Mouse (Mus musculus): ENCODE measurements around the gene Olfr1359. TPM values are rescaled to one million over a fixed set of nuclear protein-coding genes. Genes with fewer than 3 reads are reported as not detected.
"Not testable (repeated sequence)": the region's sequence is repeated elsewhere in the genome, so short reads cannot be mapped to it uniquely, and the experiment has no call there.

The Olfr1359 gene
- not detected in 2 replicates for polyA plus RNA-seq (2015; fragmentation: Nextera tagmentation; extraction: Ambion mirVana)

DNA sequence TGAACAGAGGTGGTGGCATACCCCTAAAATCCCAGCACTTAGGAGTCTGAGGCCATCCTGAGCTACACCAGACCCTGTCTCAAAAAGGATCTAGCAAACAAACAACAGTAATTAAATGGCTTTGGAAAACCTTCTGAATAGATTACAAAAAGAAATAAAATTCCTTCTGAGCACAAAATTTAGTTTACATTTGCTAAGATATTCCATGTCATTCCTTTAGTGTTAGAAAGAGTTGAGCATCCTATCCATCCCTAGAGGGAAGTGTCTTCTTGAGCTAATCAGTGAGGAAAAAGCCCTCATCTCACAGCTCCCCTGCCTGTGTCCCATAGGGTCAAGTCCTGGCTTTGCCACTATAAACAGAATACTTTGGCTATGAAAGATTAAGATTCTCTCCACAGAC, at the start of gene Olfr1359:
Gene Olfr1359 (plus strand): TSS at position 301 of the 400 bp plus-strand sequence.
- no peak for ATAC-seq (ENCODE audit: insufficient number of reproducible peaks, insufficient read depth, low FRiP score, low TSS enrichment, low read depth)
- H3K36me3 ChIP-seq = no peaks in the 10 kb centered on the region
- H3K27ac ChIP-seq = no peak within 1 kb of the TSS
- no peak within 1 kb of the TSS for H3K4me3 ChIP-seq
- no peaks in the 10 kb centered on the region for H3K27me3 ChIP-seq
- H3K4me1 ChIP-seq = no peaks in the 10 kb centered on the region
- no peak within 1 kb of the TSS for H3K9ac ChIP-seq
- no peaks in the 10 kb centered on the region for H3K9me3 ChIP-seq
- H3K4me2 ChIP-seq = no peak within 1 kb of the TSS

DNA sequence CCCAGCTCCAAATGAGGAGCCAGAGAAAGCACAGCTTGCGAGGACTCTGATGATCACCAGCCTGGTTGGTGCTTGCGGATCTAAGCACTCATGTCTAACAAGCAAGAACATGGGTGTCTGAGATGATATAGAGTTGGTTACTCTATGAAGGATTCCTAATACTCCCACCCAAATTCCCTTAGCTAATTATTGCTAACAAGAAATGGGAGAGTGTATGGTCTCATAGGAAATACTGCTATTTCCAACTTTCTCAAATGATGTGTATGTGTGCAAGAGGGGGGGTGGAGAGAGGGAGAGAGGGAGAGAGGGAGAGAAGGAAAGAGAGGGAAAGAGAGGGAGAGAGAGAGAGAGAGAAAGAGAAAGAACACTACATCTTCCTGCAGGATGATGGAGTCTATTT, 34.6 kb upstream of the Olfr1359 start, which contains the start of gene Olfr1361:
Gene Olfr1361 (minus strand): TSS at position 101 of the 400 bp plus-strand sequence.
- ATAC-seq (ENCODE audit: insufficient number of reproducible peaks, insufficient read depth, low FRiP score, low TSS enrichment, low read depth) = no peak
- Histone ChIP-seq H3K27me3 (no peaks in the 10 kb centered on the region), H3K36me3 (no peaks in the 10 kb centered on the region), H3K4me2 (no peak within 1 kb of the TSS), H3K4me3 (no peak within 1 kb of the TSS), H3K4me1 (no peaks in the 10 kb centered on the region), H3K9ac (no peak within 1 kb of the TSS), H3K27ac (no peak within 1 kb of the TSS), H3K9me3 (no peaks in the 10 kb centered on the region)
- 40% methylated on average over 2 of the region's 2 CpGs for WGBS

- H3K36me3 ChIP-seq = no peaks in the 10 kb centered on the region
- 84% methylated on average over 2 of the region's 2 CpGs for WGBS
- H3K9me3 ChIP-seq = no peaks in the 10 kb centered on the region
- no peak within 1 kb of the TSS for H3K4me3 ChIP-seq
- no peak within 1 kb of the TSS for H3K27ac ChIP-seq
- no peaks in the 10 kb centered on the region for H3K4me1 ChIP-seq
- no peak within 1 kb of the TSS for H3K4me2 ChIP-seq
- no peaks in the 10 kb centered on the region for H3K27me3 ChIP-seq
- ATAC-seq (ENCODE audit: insufficient number of reproducible peaks, insufficient read depth, low FRiP score, low TSS enrichment, low read depth) = no peak
- H3K9ac ChIP-seq = no peak within 1 kb of the TSS
Measured at GRCm38 (mm10) chr13:21677305-21677704, 20.6 kb upstream of the Olfr1359 start, which contains the start of gene Olfr1360. Gene Olfr1360 (minus strand): TSS chr13:21677405.

DNA sequence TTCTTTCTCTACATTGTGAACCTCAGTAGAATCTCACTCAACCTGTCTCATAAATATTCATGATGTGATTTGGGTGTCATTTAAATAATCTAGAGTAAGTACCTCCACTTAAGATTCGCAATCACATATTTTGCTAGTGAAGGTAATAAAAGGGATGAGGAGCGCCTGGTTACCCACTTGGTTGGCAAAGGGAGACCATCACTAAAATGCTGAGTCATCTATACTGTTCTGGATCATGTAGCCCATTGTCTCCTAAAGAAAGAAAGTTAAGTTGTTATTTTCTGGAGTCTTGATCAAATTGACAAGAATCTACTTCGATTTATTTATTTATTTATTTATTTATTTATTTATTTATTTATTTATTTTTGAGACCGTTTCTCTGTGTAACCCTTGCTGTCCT, 8.8 kb downstream of the Olfr1359 start:
- 75% methylated on average over 4 of the region's 4 CpGs for WGBS
- Histone ChIP-seq H3K9me3 (no peaks in the 10 kb centered on the region), H3K27ac (no peak overlapping the region), H3K4me1 (0 out of 2 replicates have a peak, but pooled peaks cover 4% of the 10 kb centered on the region), H3K4me3 (no peak overlapping the region), H3K27me3 (no peaks in the 10 kb centered on the region), H3K9ac (no peak overlapping the region), H3K4me2 (no peak overlapping the region), H3K36me3 (no peaks in the 10 kb centered on the region)
- no peak for ATAC-seq (ENCODE audit: insufficient number of reproducible peaks, insufficient read depth, low FRiP score, low TSS enrichment, low read depth)

GRCm38 (mm10) chr13:21710031-21710711, 12.3 kb downstream of the Olfr1359 start:
- WGBS = under 1% methylated on average over 32 of the region's 32 CpGs
- H3K27ac ChIP-seq = peak overlapping the region; percentile 88

DNA sequence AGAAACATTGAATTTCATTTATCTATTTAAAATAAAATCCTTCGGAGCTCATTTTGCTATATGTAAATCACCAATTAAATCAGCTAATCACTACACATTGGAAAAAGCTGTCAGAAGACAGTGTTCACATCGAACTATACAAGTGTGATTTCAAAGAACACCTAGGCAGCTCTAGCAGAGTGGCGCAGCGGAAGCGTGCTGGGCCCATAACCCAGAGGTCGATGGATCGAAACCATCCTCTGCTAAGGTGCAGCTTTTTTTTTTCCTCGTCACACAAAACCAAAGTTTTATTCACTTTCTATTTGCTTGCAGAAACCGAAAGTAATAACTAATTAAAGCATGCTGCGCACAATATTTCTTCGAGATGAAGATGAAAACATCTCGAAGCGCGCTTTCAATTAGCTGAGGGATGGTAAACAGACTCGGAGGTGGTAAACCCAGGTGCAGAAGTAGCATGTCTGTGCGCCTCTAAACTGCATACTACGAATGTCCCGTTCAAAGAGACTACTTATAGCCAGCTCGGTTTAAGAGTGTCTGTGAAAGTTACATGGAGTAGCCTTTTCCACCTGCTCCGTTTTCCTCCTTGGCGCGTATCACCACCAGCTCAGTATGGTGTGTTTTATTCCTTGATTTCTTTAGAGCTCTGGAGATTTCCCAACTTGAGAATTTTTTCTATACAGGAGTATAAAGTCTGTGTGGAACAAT, 13.1 kb downstream of the Olfr1359 start:
- ATAC-seq (ENCODE audit: insufficient number of reproducible peaks, insufficient read depth, low FRiP score, low TSS enrichment, low read depth) = peak; percentile 75
- 2% methylated on average over 22 of the region's 22 CpGs for WGBS

More at GRCm38 (mm10) chr13:21710031-21710711, 12.3 kb downstream of the Olfr1359 start:
- no peaks in the 10 kb centered on the region for H3K36me3 ChIP-seq
- H3K4me3 ChIP-seq = peak overlapping the region; percentile 66
- H3K4me1 ChIP-seq = peaks cover 8% of the 10 kb centered on the region
- peak overlapping the region; percentile 66 for H3K4me2 ChIP-seq
- no peaks in the 10 kb centered on the region for H3K9me3 ChIP-seq
- no peaks in the 10 kb centered on the region for H3K27me3 ChIP-seq
- H3K9ac ChIP-seq = peak overlapping the region; percentile 75
- peak; percentile 81; the same call in 1 of the 2 replicates for ATAC-seq (ENCODE audit: insufficient number of reproducible peaks, insufficient read depth, low FRiP score, low TSS enrichment, low read depth)

DNA sequence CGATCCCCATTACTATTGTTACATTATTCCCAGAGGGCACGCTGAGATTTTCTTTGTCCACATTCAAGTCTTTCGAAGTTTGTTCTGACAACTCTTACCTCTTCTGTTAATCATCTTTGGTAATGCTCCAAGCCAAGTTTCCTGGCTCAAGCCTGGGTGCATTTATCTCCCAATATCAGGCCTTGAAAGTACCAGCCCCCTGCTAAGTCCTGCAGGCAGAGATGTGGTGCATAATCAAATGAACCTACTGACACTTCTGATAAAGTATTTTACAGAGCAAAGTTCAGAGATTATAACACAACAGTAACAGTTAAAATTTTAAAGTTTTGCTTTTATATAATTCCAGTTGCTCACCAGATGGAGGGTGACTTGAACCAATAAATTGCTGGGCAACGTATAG, 13.8 kb downstream of the Olfr1359 start:
- Histone ChIP-seq H3K4me2 (peak overlapping the region; percentile 66), H3K27ac (peak overlapping the region; percentile 23; the same call in 1 of the 2 replicates), H3K9me3 (no peaks in the 10 kb centered on the region), H3K27me3 (no peaks in the 10 kb centered on the region), H3K36me3 (no peaks in the 10 kb centered on the region), H3K9ac (peak overlapping the region; percentile 70), H3K4me3 (peak overlapping the region; percentile 53), H3K4me1 (peaks cover 12% of the 10 kb centered on the region)
- WGBS = 25% methylated on average over 4 of the region's 4 CpGs
- ATAC-seq (ENCODE audit: insufficient number of reproducible peaks, insufficient read depth, low FRiP score, low TSS enrichment, low read depth) = no peak

More for the DNA sequence above, 13.1 kb downstream of the Olfr1359 start:
- peak overlapping the region; percentile 70 for H3K9ac ChIP-seq
- H3K27me3 ChIP-seq = no peaks in the 10 kb centered on the region
- H3K4me1 ChIP-seq = peaks cover 12% of the 10 kb centered on the region
- no peaks in the 10 kb centered on the region for H3K36me3 ChIP-seq
- H3K27ac ChIP-seq = peak overlapping the region; percentile 23; the same call in 1 of the 2 replicates
- peak overlapping the region; percentile 53 for H3K4me3 ChIP-seq
- H3K4me2 ChIP-seq = peak overlapping the region; percentile 66
- no peaks in the 10 kb centered on the region for H3K9me3 ChIP-seq

- Histone ChIP-seq H3K36me3 (no peaks in the 10 kb centered on the region), H3K9ac (peak overlapping the region; percentile 78), H3K27me3 (no peaks in the 10 kb centered on the region), H3K4me2 (peak overlapping the region; percentile 85), H3K27ac (peak overlapping the region; percentile 96), H3K4me3 (peak overlapping the region; percentile 50), H3K4me1 (peaks cover 23% of the 10 kb centered on the region), H3K9me3 (no peaks in the 10 kb centered on the region)
- under 1% methylated on average over 7 of the region's 7 CpGs for WGBS
- no peak for ATAC-seq (ENCODE audit: insufficient number of reproducible peaks, insufficient read depth, low FRiP score, low TSS enrichment, low read depth)
Measured at GRCm38 (mm10) chr13:21714725-21715124, 16.8 kb downstream of the Olfr1359 start.

- ATAC-seq (ENCODE audit: insufficient number of reproducible peaks, insufficient read depth, low FRiP score, low TSS enrichment, low read depth) = no peak
- Histone ChIP-seq H3K36me3 (no peaks in the 10 kb centered on the region), H3K4me2 (peak overlapping the region; percentile 85), H3K9ac (peak overlapping the region; percentile 78), H3K27me3 (no peaks in the 10 kb centered on the region), H3K9me3 (no peaks in the 10 kb centered on the region), H3K27ac (peak overlapping the region; percentile 96), H3K4me3 (peak overlapping the region; percentile 50), H3K4me1 (peaks cover 28% of the 10 kb centered on the region)
- WGBS = 1% methylated on average over 22 of the region's 22 CpGs
Measured at GRCm38 (mm10) chr13:21715131-21715863, 17.4 kb downstream of the Olfr1359 start.

- Histone ChIP-seq H3K4me3 (peak within 1 kb of the TSS; percentile 50), H3K27ac (peak within 1 kb of the TSS; percentile 96), H3K4me1 (peaks cover 35% of the 10 kb centered on the region), H3K9ac (peak within 1 kb of the TSS; percentile 79), H3K4me2 (peak within 1 kb of the TSS; percentile 85)
- not testable (repeated sequence) for H3K9me3 ChIP-seq, H3K36me3 ChIP-seq, H3K27me3 ChIP-seq
- peak; percentile 89 for ATAC-seq (ENCODE audit: insufficient number of reproducible peaks, insufficient read depth, low FRiP score, low TSS enrichment, low read depth)
- WGBS = under 1% methylated on average over 38 of the region's 50 CpGs
Measured at GRCm38 (mm10) chr13:21715864-21716539, 18.1 kb downstream of the Olfr1359 start, which contains the start of the genes Hist1h2bl and Hist1h2ai. Gene Hist1h2bl (minus strand): TSS chr13:21716143. Gene Hist1h2ai (plus strand): TSS chr13:21716422.

All from embryonic facial prominence, embryonic 13.5 days (tissue).